Mouse (Mus musculus) myocyte (in vitro differentiated cells): ENCODE results near the gene Harbi1. TPM values are rescaled to one million over a fixed set of nuclear protein-coding genes. Genes with fewer than 3 reads are reported as not detected.

Source experiments
- H3K27me3 ChIP-seq: one replicate; pipeline ENCODE4 v1.6.1; 2011; ENCODE audit not compliant: control insufficient read depth, insufficient read depth, insufficient read length
- H3K36me3 ChIP-seq: one replicate; pipeline ENCODE4 v1.6.1; 2011; ENCODE audit not compliant: control insufficient read depth, insufficient read depth
- H3K4me2 ChIP-seq: one replicate; pipeline ENCODE4 v1.6.1; 2011; ENCODE audit warnings: low read depth, control low read depth
- H3K4me3 ChIP-seq: one replicate; pipeline ENCODE4 v1.5.1; 2011; ENCODE audit warnings: mild to moderate bottlenecking, control low read depth, moderate library complexity
- H3K79me2 ChIP-seq: one replicate; pipeline ENCODE4 v1.6.1; 2011; ENCODE audit not compliant: control insufficient read depth, insufficient read depth
- H3ac ChIP-seq: one replicate; pipeline ENCODE4 v1.6.1; 2011; ENCODE audit not compliant: control insufficient read depth, insufficient read length
- CEBPB ChIP-seq: IDR thresholded peaks from 2 replicates; pipeline ENCODE4 v1.6.1; 2011; ENCODE audit warnings: mild to moderate bottlenecking, moderate library complexity; ENCODE audit not compliant: poor library complexity, insufficient read depth, severe bottlenecking
- E2F4 ChIP-seq: IDR thresholded peaks from one replicate; pipeline ENCODE4 v1.6.1; 2011; ENCODE audit warnings: mild to moderate bottlenecking, control low read depth, moderate library complexity; ENCODE audit not compliant: insufficient read depth
- MAX ChIP-seq: IDR thresholded peaks from one replicate; pipeline ENCODE4 v1.6.1; 2011; ENCODE audit warnings: low read depth, mild to moderate bottlenecking, control low read depth
- MYOD1 ChIP-seq, 3 experiments: IDR thresholded peaks; one replicate each; pipeline ENCODE4 v1.6.1; 2011; ENCODE audit warnings: control low read depth in 2 of 3, low read depth in 2 of 3, mild to moderate bottlenecking in 2 of 3, moderate library complexity in 1 of 3; ENCODE audit not compliant: insufficient read length in 2 of 3, control insufficient read depth in 1 of 3
- MYOG ChIP-seq, 3 experiments: IDR thresholded peaks; one replicate each; pipeline ENCODE4 v1.6.1; 2011; ENCODE audit warnings: control low read depth in 2 of 3, low read depth in 2 of 3, mild to moderate bottlenecking in 2 of 3; ENCODE audit not compliant: insufficient read length in 2 of 3, control insufficient read depth in 1 of 3, insufficient read depth in 1 of 3
- POLR2A ChIP-seq: IDR thresholded peaks from one replicate; pipeline ENCODE4 v1.6.1; 2011; ENCODE audit warnings: low read depth, mild to moderate bottlenecking, control low read depth, moderate library complexity; ENCODE audit not compliant: insufficient read length
- POLR2AphosphoS2 ChIP-seq: IDR thresholded peaks from one replicate; pipeline ENCODE4 v1.6.1; 2011; ENCODE audit warnings: low read depth, control low read depth; ENCODE audit not compliant: insufficient read length
- REST ChIP-seq: IDR thresholded peaks from one replicate; pipeline ENCODE4 v1.6.1; 2011; ENCODE audit warnings: mild to moderate bottlenecking, control low read depth, moderate library complexity; ENCODE audit not compliant: insufficient read depth, insufficient read length
- SRF ChIP-seq: IDR thresholded peaks from one replicate; pipeline ENCODE4 v1.6.1; 2011; ENCODE audit warnings: low read depth; ENCODE audit not compliant: control insufficient read depth, insufficient read length
- TCF12 ChIP-seq: IDR thresholded peaks from one replicate; pipeline ENCODE4 v1.6.1; 2011; ENCODE audit warnings: mild to moderate bottlenecking, control low read depth; ENCODE audit not compliant: poor library complexity, insufficient read depth, severe bottlenecking
- TCF3 ChIP-seq: IDR thresholded peaks from one replicate; pipeline ENCODE4 v1.6.1; 2011; ENCODE audit warnings: low read depth, control low read depth; ENCODE audit not compliant: insufficient read length
- USF1 ChIP-seq: IDR thresholded peaks from one replicate; pipeline ENCODE4 v1.6.1; 2011; ENCODE audit warnings: low read depth, mild to moderate bottlenecking, control low read depth, moderate library complexity
- polyA plus RNA-seq: library from polyadenylated mRNA; unstranded; fragments of >200 nt; fragmentation: generic; extraction: Trizol; gene quantifications from one replicate; pipeline ENCODE4 v1.2.1, GENCODE M21; 2012; ENCODE audit warnings: missing spikeins

Gene Harbi1
- 5.1 TPM for polyA plus RNA-seq

- Histone ChIP-seq H3K4me2 (peak within 1 kb of the TSS; percentile 92), H3ac (peak within 1 kb of the TSS; percentile 23), H3K27me3 (no peaks in the 10 kb centered on the region), H3K4me3 (peak within 1 kb of the TSS; percentile 95), H3K79me2 (peaks cover 16% of the 10 kb centered on the region), H3K36me3 (no peaks in the 10 kb centered on the region)
- no peak for TF ChIP-seq SRF
- no peak for TF ChIP-seq E2F4
- TF ChIP-seq TCF12 = no peak
- TF ChIP-seq USF1 = no peak
- TF ChIP-seq POLR2AphosphoS2 = peak; percentile 82
- TF ChIP-seq REST = no peak
- no peak for TF ChIP-seq TCF3
- peak; percentile 74 for TF ChIP-seq POLR2A
- no peak for TF ChIP-seq MAX
- peak in 2 of 3 experiments; percentile 47 to 73 for TF ChIP-seq MYOG (IDR thresholded peaks at IDR 0.05; ENCODE audit: control insufficient read depth in 1 of 3, insufficient read depth in 1 of 3, insufficient read length in 2 of 3, low read depth in 2 of 3)
- no peak for TF ChIP-seq CEBPB
- peak in 2 of 3 experiments; percentile 40 to 61 for TF ChIP-seq MYOD1 (IDR thresholded peaks at IDR 0.05; ENCODE audit: control insufficient read depth in 1 of 3, insufficient read length in 2 of 3, low read depth in 2 of 3)
These were observed at the start of gene Harbi1, which contains the start of gene Atg13 for GRCm38 (mm10) chr2:91710272-91711234. Gene Harbi1 (plus strand): TSS chr2:91710852. Gene Atg13 (minus strand): TSS chr2:91710576.

GRCm38 (mm10) chr2:91660981-91661380 lies 49.7 kb upstream of the Harbi1 start:
- H3K36me3 ChIP-seq = peaks cover 49% of the 10 kb centered on the region
- H3ac ChIP-seq = no peak overlapping the region
- H3K79me2 ChIP-seq = no peaks in the 10 kb centered on the region
- no peaks in the 10 kb centered on the region for H3K27me3 ChIP-seq
- no peak overlapping the region for H3K4me3 ChIP-seq
- TF ChIP-seq MAX (no peak), MYOD1 (IDR thresholded peaks at IDR 0.05; ENCODE audit: control insufficient read depth in 1 of 3, insufficient read length in 2 of 3, low read depth in 2 of 3) (no peak), POLR2AphosphoS2 (no peak), USF1 (no peak), E2F4 (no peak), MYOG (IDR thresholded peaks at IDR 0.05; ENCODE audit: control insufficient read depth in 1 of 3, insufficient read depth in 1 of 3, insufficient read length in 2 of 3, low read depth in 2 of 3) (no peak), TCF12 (no peak), REST (no peak), POLR2A (no peak)
- H3K4me2 ChIP-seq = no peak overlapping the region

- Histone ChIP-seq H3K36me3 (peaks cover 60% of the 10 kb centered on the region), H3K79me2 (no peaks in the 10 kb centered on the region), H3K27me3 (no peaks in the 10 kb centered on the region), H3ac (no peak overlapping the region), H3K4me3 (no peak overlapping the region), H3K4me2 (peak overlapping the region; percentile 20)
- TF ChIP-seq POLR2AphosphoS2 (peak; percentile 87), REST (no peak), POLR2A (peak; percentile 81), MAX (no peak), TCF12 (no peak), USF1 (no peak), CEBPB (peak; percentile 81; the same call in 1 of the 2 replicates), MYOG (IDR thresholded peaks at IDR 0.05; ENCODE audit: control insufficient read depth in 1 of 3, insufficient read depth in 1 of 3, insufficient read length in 2 of 3, low read depth in 2 of 3) (peak in 1 of 3 experiments; percentile 23), E2F4 (no peak), TCF3 (no peak), SRF (no peak), MYOD1 (IDR thresholded peaks at IDR 0.05; ENCODE audit: control insufficient read depth in 1 of 3, insufficient read length in 2 of 3, low read depth in 2 of 3) (no peak)
These were observed 45.9 kb upstream of the Harbi1 start for GRCm38 (mm10) chr2:91664780-91665179.

GRCm38 (mm10) chr2:91666386-91666910 lies 44.2 kb upstream of the Harbi1 start:
- Histone ChIP-seq H3K4me3 (no peak overlapping the region), H3K27me3 (no peaks in the 10 kb centered on the region)

More at GRCm38 (mm10) chr2:91666386-91666910, 44.2 kb upstream of the Harbi1 start:
- no peak overlapping the region for H3ac ChIP-seq
- no peaks in the 10 kb centered on the region for H3K79me2 ChIP-seq
- no peak overlapping the region for H3K4me2 ChIP-seq
- peaks cover 70% of the 10 kb centered on the region for H3K36me3 ChIP-seq
- TF ChIP-seq SRF = no peak
- TF ChIP-seq MYOD1 (IDR thresholded peaks at IDR 0.05; ENCODE audit: control insufficient read depth in 1 of 3, insufficient read length in 2 of 3, low read depth in 2 of 3) = no peak
- no peak for TF ChIP-seq POLR2AphosphoS2
